Mouse (Mus musculus) heart, adult 2 months (tissue): ENCODE measurements at regions not wholly inside any gene's neighbourhood (a gene's known extent, or its start where the extent isn't known, plus 50 kb on each side); places are given as distances from the start of the nearest gene placed in this dataset.

ENCODE experiments used
- CTCF ChIP-seq: fragments of 200-600 bp; IDR thresholded peaks from 2 replicates; pipeline ENCODE4 v1.8.1; 2022; ENCODE audit warnings: antibody characterized with exemption, mild to moderate bottlenecking, moderate library complexity
- EP300 ChIP-seq: fragments of 200-500 bp; IDR thresholded peaks from 2 replicates; pipeline ENCODE4 v1.6.1; 2011; ENCODE audit warnings: low read depth, low read length, control low read depth; ENCODE audit not compliant: insufficient read depth
- POLR2A ChIP-seq: fragments of 200-500 bp; IDR thresholded peaks from 2 replicates; pipeline ENCODE4 v1.6.1; 2011; ENCODE audit warnings: mild to moderate bottlenecking, low read depth, low read length, control low read depth; ENCODE audit not compliant: insufficient read depth

DNA sequence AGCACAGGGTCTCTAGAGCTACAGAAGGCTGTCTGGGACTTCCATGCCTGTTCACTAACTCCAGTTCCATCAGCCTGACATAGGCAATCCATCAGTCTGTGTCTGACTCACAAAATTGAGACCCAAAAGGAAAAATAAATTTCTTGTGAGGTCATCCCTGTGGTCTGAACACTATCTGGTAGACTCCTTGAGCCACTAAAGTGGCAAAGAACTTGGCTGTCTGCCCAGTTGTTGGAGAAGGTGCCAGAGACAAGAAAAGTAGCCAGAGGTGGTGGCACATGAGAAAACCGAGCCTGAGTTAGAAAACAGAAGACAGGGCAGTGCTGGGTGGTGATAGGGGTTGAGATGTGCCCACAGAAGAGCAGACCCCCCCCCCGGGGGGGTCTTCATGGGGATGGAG, 535.0 kb downstream of the 1700129C05Rik start:
- TF ChIP-seq CTCF (no peak), POLR2A (no peak), EP300 (no peak)
